ENCODE assay signal across 26 mouse cellular contexts in genomic region chr11:59392300-59392699, GRCm38 (mm10). TPM values are rescaled to one million over a fixed set of nuclear protein-coding genes. Genes with fewer than 3 reads are reported as not detected.
A peak's percentile ranks its signal among the peaks of the same experiment; 100 is the strongest.
DNase-seq lines count a peak whose midpoint lies in the region; ATAC-seq and TF ChIP-seq lines count a peak whose summit lies in the region.
"Had no signal": no experiment of that assay in that cellular context is flagged by ENCODE, and none has a peak within 500 bp of the region (broad histone marks: within the 10 kb centered on the region; RNA-seq: fewer than 3 reads in every experiment).

No protein-coding gene starts in this region.

- H3K4me1 ChIP-seq in embryonic facial prominence, embryonic 12.5 days = peaks cover 31% of the 10 kb centered on the region
- peaks cover 11% of the 10 kb centered on the region for H3K4me1 ChIP-seq in forebrain, embryonic 12.5 days
- H3K4me1 ChIP-seq: liver, embryonic 15.5 days had no signal

- H3K79me3 ChIP-seq in C2C12 (ENCODE audit: low read depth) = no peaks in the 10 kb centered on the region

- H3K9ac ChIP-seq in embryonic facial prominence, embryonic 12.5 days = no peak overlapping the region
- H3K9ac ChIP-seq in forebrain, embryonic 12.5 days = no peak overlapping the region
- H3K9ac ChIP-seq: heart, embryonic 15.5 days; hindbrain, embryonic 15.5 days; intestine, embryonic 15.5 days; limb, embryonic 15.5 days; liver, embryonic 15.5 days had no signal

- H3K9me3 ChIP-seq in embryonic facial prominence, embryonic 12.5 days = no peaks in the 10 kb centered on the region
- H3K9me3 ChIP-seq in forebrain, embryonic 12.5 days = 0 out of 2 replicates have a peak, but pooled peaks cover 3% of the 10 kb centered on the region
- H3K9me3 ChIP-seq: heart, embryonic 15.5 days; hindbrain, embryonic 15.5 days; intestine, embryonic 15.5 days; limb, embryonic 15.5 days; liver, embryonic 15.5 days had no signal

- no peak overlapping the region for H3K4me3 ChIP-seq in C2C12 (ENCODE audit: insufficient read depth, poor library complexity, severe bottlenecking)
- no peak overlapping the region for H3K4me3 ChIP-seq in embryonic facial prominence, embryonic 12.5 days
- no peak overlapping the region for H3K4me3 ChIP-seq in forebrain, embryonic 12.5 days (replicated peaks)
- H3K4me3 ChIP-seq: heart, embryonic 15.5 days; hindbrain, embryonic 15.5 days; intestine, embryonic 15.5 days; left cerebral cortex, adult 2 months; limb, embryonic 15.5 days; liver, embryonic 15.5 days had no signal

- no peak overlapping the region for H3K4me2 ChIP-seq in embryonic facial prominence, embryonic 12.5 days (replicated peaks)
- H3K4me2 ChIP-seq in forebrain, embryonic 12.5 days = no peak overlapping the region
- H3K4me2 ChIP-seq: heart, embryonic 15.5 days; hindbrain, embryonic 15.5 days; intestine, embryonic 15.5 days; limb, embryonic 15.5 days; liver, embryonic 15.5 days had no signal

- no peak for ATAC-seq in embryonic facial prominence, embryonic 12.5 days (ENCODE audit: insufficient number of reproducible peaks, insufficient read depth, low FRiP score, low TSS enrichment)
- 0 out of 2 replicates have a peak, but pooled peaks have one; percentile 21 for ATAC-seq in megakaryocyte, adult 5-6 weeks (ENCODE audit: poor library complexity, severe bottlenecking)
- no peak for ATAC-seq in CD4-positive, CD25-positive, alpha-beta regulatory T cell, adult 4 months
- no peak for ATAC-seq in forebrain, embryonic 12.5 days (ENCODE audit: low FRiP score)
- ATAC-seq: intestine, embryonic 15.5 days; midbrain, embryonic 16.5 days had no signal

- H3K27me3 ChIP-seq in C2C12 (ENCODE audit: control insufficient read depth, insufficient read depth, insufficient read length) = no peaks in the 10 kb centered on the region
- no peaks in the 10 kb centered on the region for H3K27me3 ChIP-seq in embryonic facial prominence, embryonic 12.5 days
- H3K27me3 ChIP-seq in forebrain, embryonic 12.5 days = no peaks in the 10 kb centered on the region
- H3K27me3 ChIP-seq: heart, embryonic 15.5 days; hindbrain, embryonic 15.5 days; intestine, embryonic 15.5 days; limb, embryonic 15.5 days; liver, embryonic 15.5 days had no signal

- WGBS in embryonic facial prominence, embryonic 12.5 days = 64% methylated on average over 6 of the region's 6 CpGs
- 73% methylated on average over 6 of the region's 6 CpGs for WGBS in forebrain, embryonic 12.5 days

- H3ac ChIP-seq in C2C12 (ENCODE audit: control insufficient read depth, insufficient read length, low read depth) = peak overlapping the region; percentile 12

- no peak for TF ChIP-seq CTCF in C2C12 (IDR thresholded peaks at IDR 0.05; ENCODE audit: control insufficient read depth, insufficient read depth, insufficient read length)

- no peaks in the 10 kb centered on the region for H3K36me3 ChIP-seq in C2C12 (ENCODE audit: control insufficient read depth, insufficient read depth)
- H3K36me3 ChIP-seq in embryonic facial prominence, embryonic 12.5 days = no peaks in the 10 kb centered on the region
- no peaks in the 10 kb centered on the region for H3K36me3 ChIP-seq in forebrain, embryonic 12.5 days (replicated peaks)
- H3K36me3 ChIP-seq: heart, embryonic 15.5 days; hindbrain, embryonic 15.5 days; intestine, embryonic 15.5 days; limb, embryonic 15.5 days; liver, embryonic 15.5 days had no signal

- 0 out of 2 replicates have a peak overlapping the region, but pooled peaks have one; percentile 31 for H3K27ac ChIP-seq in embryonic facial prominence, embryonic 12.5 days
- no peak overlapping the region for H3K27ac ChIP-seq in forebrain, embryonic 12.5 days
- H3K27ac ChIP-seq: heart, embryonic 15.5 days; hindbrain, embryonic 15.5 days; intestine, embryonic 15.5 days; left cerebral cortex, adult 2 months; limb, embryonic 15.5 days; liver, embryonic 15.5 days had no signal

- peak; percentile 77 for DNase-seq in adrenal gland, adult 2 months
- no peak for DNase-seq in adrenal gland, postnatal 25 days
- no peak for DNase-seq in kidney, postnatal 14 days
- DNase-seq: cerebellum, adult 8-10 months; heart, adult 18-20 months; heart, postnatal 4 days; kidney, adult 9 months; kidney, postnatal 36 days; right cerebral cortex, postnatal 25 days; thymus, postnatal 14 days had no signal

- H3K79me2 ChIP-seq in C2C12 (ENCODE audit: control insufficient read depth, insufficient read depth) = no peaks in the 10 kb centered on the region

TF ChIP-seq in C2C12, 6 proteins besides CTCF, POLR2A, EP300 and RAD21:
- TF ChIP-seq MYOD1 (IDR thresholded peaks at IDR 0.05; ENCODE audit: control insufficient read depth, insufficient read length, low read depth) (no peak), MAX (IDR thresholded peaks at IDR 0.05) (peak; percentile 33), CEBPB (IDR thresholded peaks at IDR 0.05; ENCODE audit: low read depth) (no peak), USF1 (IDR thresholded peaks at IDR 0.05; ENCODE audit: low read depth) (peak; percentile 83), FOSL1 (IDR thresholded peaks at IDR 0.05; ENCODE audit: insufficient read depth, low read length, poor library complexity, severe bottlenecking) (no peak), MYOG (IDR thresholded peaks at IDR 0.05; ENCODE audit: control insufficient read depth, extremely low read depth, insufficient read length) (no peak)

RNA-seq across cellular contexts. Expression of gene Prss38, which starts 16.8 kb away (rescaled TPM):
- total RNA-seq in adrenal gland, adult 2 months (2021) = not detected
- polyA plus RNA-seq in adrenal gland, adult 2 months (2012; rRNA removed) = not detected in 2 replicates
- total RNA-seq in adrenal gland, postnatal 25 days (2021) = not detected in 2 replicates
- polyA plus RNA-seq in C2C12 (2012; fragmentation: generic; extraction: Trizol) = not detected
- polyA plus RNA-seq in embryonic facial prominence, embryonic 12.5 days (2016; fragmentation: Nextera tagmentation; extraction: Ambion mirVana) = not detected in 2 replicates
- total RNA-seq in megakaryocyte, adult 5-6 weeks (2015) = not detected in 2 replicates
- total RNA-seq in megakaryocyte, adult 5-6 weeks (2017) = not detected in 2 replicates
- not detected for polyA plus RNA-seq in CD4-positive, CD25-positive, alpha-beta regulatory T cell, adult 4 months (2017; shearing (Covaris generic))
- polyA plus RNA-seq in forebrain, embryonic 12.5 days (2016; fragmentation: Nextera tagmentation; extraction: Ambion mirVana) = not detected in 2 replicates
- total RNA-seq: gastrocnemius, adult 8-10 months; heart, adult 18-20 months; heart, postnatal 4 days; left cerebral cortex, adult 2 months; neutrophil, adult 5-6 weeks had no signal
- polyA plus RNA-seq: heart, embryonic 15.5 days; hindbrain, embryonic 15.5 days; intestine, embryonic 15.5 days; liver, embryonic 15.5 days; lung, embryonic 16.5 days; midbrain, embryonic 16.5 days; stomach, embryonic 16.5 days had no signal

RNA-seq across cellular contexts. Expression of gene Jmjd4, which starts 57.5 kb away (rescaled TPM):
- 1 to 10 TPM; 8.4 to 9.4 TPM for total RNA-seq in adrenal gland, adult 2 months (2021)
- polyA plus RNA-seq in adrenal gland, adult 2 months (2012; rRNA removed) = 4.9 and 6.2 TPM in 2 replicates
- total RNA-seq in adrenal gland, postnatal 25 days (2021) = 10.4 and 11.4 TPM in 2 replicates
- 5.1 TPM for polyA plus RNA-seq in C2C12 (2012; fragmentation: generic; extraction: Trizol)
- polyA plus RNA-seq in embryonic facial prominence, embryonic 12.5 days (2016; fragmentation: Nextera tagmentation; extraction: Ambion mirVana) = 18.8 and 19.3 TPM in 2 replicates
- 1.9 and 2.3 TPM in 2 replicates for total RNA-seq in megakaryocyte, adult 5-6 weeks (2015)
- 1.8 and 2.0 TPM in 2 replicates for total RNA-seq in megakaryocyte, adult 5-6 weeks (2017)
- 1 to 10 TPM; 3.9 to 6.9 TPM for polyA plus RNA-seq in CD4-positive, CD25-positive, alpha-beta regulatory T cell, adult 4 months (2017; shearing (Covaris generic))
- 13.3 and 15.6 TPM in 2 replicates for polyA plus RNA-seq in forebrain, embryonic 12.5 days (2016; fragmentation: Nextera tagmentation; extraction: Ambion mirVana)

RNA-seq across cellular contexts. Expression of gene Snap47, which starts 58.7 kb away (rescaled TPM):
- 100 to 1,000 TPM in 1 of 2 experiments, 10 to 100 TPM in 1; 92.1 to 102 TPM for total RNA-seq in adrenal gland, adult 2 months (2021)
- 59.5 and 67.0 TPM in 2 replicates for polyA plus RNA-seq in adrenal gland, adult 2 months (2012; rRNA removed)
- 74.2 and 87.8 TPM in 2 replicates for total RNA-seq in adrenal gland, postnatal 25 days (2021)
- 54.3 TPM for polyA plus RNA-seq in C2C12 (2012; fragmentation: generic; extraction: Trizol)
- 157 and 169 TPM in 2 replicates for polyA plus RNA-seq in embryonic facial prominence, embryonic 12.5 days (2016; fragmentation: Nextera tagmentation; extraction: Ambion mirVana)
- 2.9 and 3.3 TPM in 2 replicates for total RNA-seq in megakaryocyte, adult 5-6 weeks (2015)
- 4.9 and 8.1 TPM in 2 replicates for total RNA-seq in megakaryocyte, adult 5-6 weeks (2017)
- polyA plus RNA-seq in CD4-positive, CD25-positive, alpha-beta regulatory T cell, adult 4 months (2017; shearing (Covaris generic)) = 10 to 100 TPM; 52.6 to 67.3 TPM
- polyA plus RNA-seq in forebrain, embryonic 12.5 days (2016; fragmentation: Nextera tagmentation; extraction: Ambion mirVana) = 169 and 173 TPM in 2 replicates
